Mouse (Mus musculus) lung, adult 2 months (tissue): ENCODE results near the gene Ccr8.

Source experiments
- CTCF ChIP-seq: fragments of 200-500 bp; IDR thresholded peaks from 2 replicates; pipeline ENCODE4 v1.5.1; 2011; ENCODE audit warnings: mild to moderate bottlenecking, low read length, control low read depth; ENCODE audit not compliant: insufficient read depth
- POLR2A ChIP-seq: fragments of 200-500 bp; IDR thresholded peaks from 2 replicates; pipeline ENCODE4 v1.6.1; 2011; ENCODE audit warnings: low read depth, mild to moderate bottlenecking, control low read depth, low read length, borderline replicate concordance; ENCODE audit errors: extremely low read depth

DNA sequence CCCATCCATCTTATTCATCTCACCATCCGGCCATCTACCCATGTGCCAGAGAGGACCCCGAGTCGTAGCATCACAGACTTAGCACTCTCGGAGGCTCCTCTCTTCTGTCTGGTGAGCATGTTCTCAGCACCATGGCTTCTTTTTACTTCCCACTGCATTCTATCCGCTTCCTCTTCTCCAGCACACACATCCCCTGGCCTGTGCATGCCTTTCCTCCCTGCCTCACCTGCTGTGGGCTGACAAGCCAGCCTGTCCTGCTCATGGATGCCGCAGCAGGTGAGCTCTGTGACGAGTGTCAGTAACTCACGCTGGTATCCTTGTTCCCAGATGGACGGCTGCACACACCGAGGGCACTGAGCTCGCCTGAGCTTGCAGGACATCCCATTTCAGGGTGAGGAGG, 22.1 kb upstream of the Ccr8 start, which contains the start of gene Cx3cr1:
- TF ChIP-seq CTCF, result no peak
- TF ChIP-seq POLR2A, result no peak
